Mouse (Mus musculus): ENCODE results near the gene Nxpe5.

GRCm38 (mm10) chr5:138207253-138207652 lies 18.4 kb upstream of the Nxpe5 start:
- TF ChIP-seq POLR2A (IDR thresholded peaks at IDR 0.05; ENCODE audit: control insufficient read depth, low read depth, low read length) (no peak), CTCF (IDR thresholded peaks at IDR 0.05; ENCODE audit: control insufficient read depth, insufficient read depth, insufficient replicate concordance, low read depth, low read length) (no peak)
